Mouse (Mus musculus) hindbrain, embryonic 14.5 days (tissue): ENCODE results near the gene Ccdc189. TPM values are rescaled to one million over a fixed set of nuclear protein-coding genes. Genes with fewer than 3 reads are reported as not detected.
A peak's percentile ranks its signal among the peaks of the same experiment; 100 is the strongest.

Experiments used
- ATAC-seq: fragments of 200-750 bp; cut with Nextera tagmentation; 2 replicates; pipeline ENCODE4 v1.8.0; 2017; ENCODE audit warnings: moderate number of reproducible peaks, mild to moderate bottlenecking, moderate TSS enrichment, moderate library complexity; ENCODE audit not compliant: low FRiP score
- DNase-seq: peaks from one replicate; pipeline ENCODE4 v3.0.0-alpha.2; 2015; ENCODE audit warnings: low spot score
- H3K27ac ChIP-seq: fragments of 300-500 bp; sonication (generic); 2 replicates; pipeline ENCODE4 v1.5.1; 2014; ENCODE audit warnings: mild to moderate bottlenecking, moderate library complexity
- H3K27me3 ChIP-seq: fragments of 300-500 bp; sonication (generic); 2 replicates; pipeline ENCODE4 v1.6.1; 2014; ENCODE audit warnings: mild to moderate bottlenecking, low read length, mixed read lengths; ENCODE audit not compliant: control insufficient read depth, insufficient read depth
- H3K36me3 ChIP-seq: fragments of 300-500 bp; sonication (generic); replicated peaks from 2 replicates; pipeline ENCODE4 v1.6.1; 2014; ENCODE audit not compliant: control insufficient read depth, insufficient read depth
- H3K4me1 ChIP-seq: fragments of 300-500 bp; sonication (generic); replicated peaks from 2 replicates; pipeline ENCODE4 v1.6.1; 2014; ENCODE audit warnings: antibody characterized with exemption, low read length, mixed read lengths; ENCODE audit not compliant: control insufficient read depth, insufficient read depth
- H3K4me2 ChIP-seq: fragments of 300-500 bp; sonication (generic); replicated peaks from 2 replicates; pipeline ENCODE4 v1.6.1; 2014; ENCODE audit warnings: mild to moderate bottlenecking, moderate library complexity
- H3K4me3 ChIP-seq: fragments of 300-500 bp; sonication (generic); replicated peaks from 2 replicates; pipeline ENCODE4 v1.5.1; 2014; ENCODE audit warnings: mild to moderate bottlenecking, low read length
- H3K9ac ChIP-seq: fragments of 300-500 bp; sonication (generic); 2 replicates; pipeline ENCODE4 v1.6.1; 2014
- H3K9me3 ChIP-seq: fragments of 300-500 bp; sonication (generic); 2 replicates; pipeline ENCODE4 v1.6.1; 2016; ENCODE audit warnings: low read length; ENCODE audit not compliant: control insufficient read depth
- WGBS: fragments of 180-500 bp; shearing (Covaris S2); extraction: QIAGEN DNeasy Blood & Tissue Kit; methylation state at CpG from one replicate; pipeline ENCODE4 v1.1.7; 2014; 5-methylcytosine and 5-hydroxymethylcytosine counted together
- polyA plus RNA-seq: library from polyadenylated mRNA; unstranded; fragments of >200 nt; fragmentation: Nextera tagmentation; extraction: Ambion mirVana; gene quantifications from 2 replicates; pipeline ENCODE4 v1.2.1, GENCODE M21; 2014

The Ccdc189 gene
- polyA plus RNA-seq, 1 experiment from 2014 or later: 9.8 TPM

GRCm38 (mm10) chr7:127585031-127585430 lies 3.4 kb downstream of the Ccdc189 start:
- peaks cover 49% of the 10 kb centered on the region for H3K36me3 ChIP-seq
- H3K9ac ChIP-seq: no peak overlapping the region
- no peaks in the 10 kb centered on the region for H3K27me3 ChIP-seq
- no peak overlapping the region for H3K4me3 ChIP-seq
- ATAC-seq: no peak
- no peak for DNase-seq
- no peak overlapping the region for H3K27ac ChIP-seq
- H3K9me3 ChIP-seq: no peaks in the 10 kb centered on the region
- H3K4me1 ChIP-seq: peaks cover 16% of the 10 kb centered on the region
- no peak overlapping the region for H3K4me2 ChIP-seq
- WGBS: 87% methylated on average over 7 of the region's 7 CpGs

GRCm38 (mm10) chr7:127583260-127583659 lies 5.1 kb downstream of the Ccdc189 start:
- ATAC-seq (no peak), DNase-seq (no peak)
- H3K36me3 ChIP-seq: peaks cover 58% of the 10 kb centered on the region
- H3K4me3 ChIP-seq: no peak overlapping the region
- H3K4me1 ChIP-seq: peaks cover 7% of the 10 kb centered on the region; the same call in 1 of the 2 replicates
- no peak overlapping the region for H3K4me2 ChIP-seq
- no peaks in the 10 kb centered on the region for H3K9me3 ChIP-seq
- H3K27me3 ChIP-seq: no peaks in the 10 kb centered on the region
- no peak overlapping the region for H3K9ac ChIP-seq
- 93% methylated on average over 6 of the region's 6 CpGs for WGBS
- H3K27ac ChIP-seq: no peak overlapping the region

- Histone ChIP-seq H3K9ac (peak overlapping the region; percentile 81), H3K4me3 (peak overlapping the region; percentile 57), H3K4me2 (peak overlapping the region; percentile 82), H3K36me3 (peaks cover 24% of the 10 kb centered on the region), H3K27me3 (no peaks in the 10 kb centered on the region), H3K27ac (no peak overlapping the region), H3K9me3 (no peaks in the 10 kb centered on the region), H3K4me1 (peaks cover 21% of the 10 kb centered on the region)
- 26% methylated on average over 7 of the region's 7 CpGs for WGBS
- ATAC-seq (no peak), DNase-seq (no peak)
Observed at GRCm38 (mm10) chr7:127574115-127574514, 14.3 kb downstream of the Ccdc189 start.

- H3K9me3 ChIP-seq: no peaks in the 10 kb centered on the region
- peaks cover 21% of the 10 kb centered on the region for H3K4me1 ChIP-seq
- peak overlapping the region; percentile 57 for H3K4me3 ChIP-seq
- WGBS: under 1% methylated on average over 26 of the region's 28 CpGs
- H3K36me3 ChIP-seq: peaks cover 20% of the 10 kb centered on the region
- peak overlapping the region; percentile 82 for H3K4me2 ChIP-seq
- peak; percentile 81 for ATAC-seq
- peak overlapping the region; percentile 81 for H3K9ac ChIP-seq
- H3K27me3 ChIP-seq: no peaks in the 10 kb centered on the region
- DNase-seq: no peak
- H3K27ac ChIP-seq: peak overlapping the region; percentile 72
Observed at GRCm38 (mm10) chr7:127573503-127574008, 14.8 kb downstream of the Ccdc189 start.

GRCm38 (mm10) chr7:127572895-127573471 lies 15.4 kb downstream of the Ccdc189 start, which contains the start of gene Phkg2:
TSS of gene Phkg2 (plus strand) at chr7:127573340.
- Histone ChIP-seq H3K4me1 (peaks cover 21% of the 10 kb centered on the region), H3K27ac (peak within 1 kb of the TSS; percentile 72), H3K4me3 (peak within 1 kb of the TSS; percentile 57), H3K4me2 (peak within 1 kb of the TSS; percentile 82), H3K36me3 (peaks cover 17% of the 10 kb centered on the region), H3K9ac (peak within 1 kb of the TSS; percentile 81), H3K9me3 (no peaks in the 10 kb centered on the region), H3K27me3 (no peaks in the 10 kb centered on the region)
- ATAC-seq: peak; percentile 98
- peak; percentile 89 for DNase-seq
- 1% methylated on average over 17 of the region's 17 CpGs for WGBS

- no peaks in the 10 kb centered on the region for H3K9me3 ChIP-seq
- no peak overlapping the region for H3K27ac ChIP-seq
- no peak overlapping the region for H3K4me2 ChIP-seq
- H3K9ac ChIP-seq: no peak overlapping the region
- no peak overlapping the region for H3K4me3 ChIP-seq
- ATAC-seq: no peak
- peak; percentile 42 for DNase-seq
- H3K4me1 ChIP-seq: no peaks in the 10 kb centered on the region
- no peaks in the 10 kb centered on the region for H3K27me3 ChIP-seq
- peaks cover 81% of the 10 kb centered on the region for H3K36me3 ChIP-seq
- WGBS: 78% methylated on average over 6 of the region's 6 CpGs
Observed at GRCm38 (mm10) chr7:127564381-127565150, 23.8 kb downstream of the Ccdc189 start.

GRCm38 (mm10) chr7:127561340-127561858 lies 27.0 kb downstream of the Ccdc189 start, which contains the start of gene Tmem265:
TSS of gene Tmem265 (plus strand) at chr7:127561390.
- H3K4me3 ChIP-seq: no peak within 1 kb of the TSS
- H3K4me1 ChIP-seq: no peaks in the 10 kb centered on the region
- no peak within 1 kb of the TSS for H3K27ac ChIP-seq
- H3K9ac ChIP-seq: no peak within 1 kb of the TSS
- 98% methylated on average over 5 of the region's 5 CpGs for WGBS
- H3K4me2 ChIP-seq: no peak within 1 kb of the TSS
- no peak for ATAC-seq
- H3K27me3 ChIP-seq: no peaks in the 10 kb centered on the region
- H3K9me3 ChIP-seq: no peaks in the 10 kb centered on the region
- H3K36me3 ChIP-seq: peaks cover 94% of the 10 kb centered on the region
- DNase-seq: no peak

GRCm38 (mm10) chr7:127560580-127560979 lies 27.8 kb downstream of the Ccdc189 start:
- no peak for DNase-seq
- no peak overlapping the region for H3K4me3 ChIP-seq
- no peaks in the 10 kb centered on the region for H3K27me3 ChIP-seq
- ATAC-seq: no peak
- H3K4me1 ChIP-seq: no peaks in the 10 kb centered on the region
- H3K4me2 ChIP-seq: no peak overlapping the region
- no peak overlapping the region for H3K27ac ChIP-seq
- no peaks in the 10 kb centered on the region for H3K9me3 ChIP-seq
- H3K9ac ChIP-seq: no peak overlapping the region
- H3K36me3 ChIP-seq: peaks cover 94% of the 10 kb centered on the region
- 95% methylated on average over 11 of the region's 11 CpGs for WGBS

GRCm38 (mm10) chr7:127551558-127551957 lies 36.8 kb downstream of the Ccdc189 start:
- Histone ChIP-seq H3K4me1 (no peaks in the 10 kb centered on the region), H3K4me2 (no peak overlapping the region), H3K27ac (no peak overlapping the region), H3K27me3 (no peaks in the 10 kb centered on the region), H3K9ac (no peak overlapping the region), H3K4me3 (no peak overlapping the region), H3K36me3 (peaks cover 87% of the 10 kb centered on the region), H3K9me3 (no peaks in the 10 kb centered on the region)
- DNase-seq (no peak), ATAC-seq (no peak)
- WGBS: over 99% methylated on average over 8 of the region's 8 CpGs
